Mouse (Mus musculus): ENCODE data around the gene Rnf41. TPM values are rescaled to one million over a fixed set of nuclear protein-coding genes. Genes with fewer than 3 reads are reported as not detected.

Rnf41 gene
- total RNA-seq, 2 experiments from 2014 or later = 67.2 to 72.0 TPM

GRCm38 (mm10) chr10:128382482-128382881 lies 29.0 kb upstream of the Rnf41 start:
- DNase-seq (ENCODE audit: low spot score in 2 of 2) = no peak

GRCm38 (mm10) chr10:128385902-128386301 lies 25.6 kb upstream of the Rnf41 start:
- DNase-seq (ENCODE audit: low spot score in 2 of 2) = no peak

GRCm38 (mm10) chr10:128388941-128389340 lies 22.5 kb upstream of the Rnf41 start:
- no peak for DNase-seq (ENCODE audit: low spot score in 2 of 2)

- no peak for DNase-seq (ENCODE audit: low spot score in 2 of 2)
Observed at GRCm38 (mm10) chr10:128389570-128389969, 21.9 kb upstream of the Rnf41 start.

- DNase-seq (ENCODE audit: low spot score in 2 of 2) = no peak
Observed at GRCm38 (mm10) chr10:128390366-128390765, 21.1 kb upstream of the Rnf41 start.

GRCm38 (mm10) chr10:128391850-128392249 lies 19.6 kb upstream of the Rnf41 start:
- DNase-seq (ENCODE audit: low spot score in 2 of 2) = no peak

GRCm38 (mm10) chr10:128396017-128396673 lies 15.3 kb upstream of the Rnf41 start:
- DNase-seq (ENCODE audit: low spot score in 2 of 2) = no peak

- no peak for DNase-seq (ENCODE audit: low spot score in 2 of 2)
Observed at GRCm38 (mm10) chr10:128396716-128397264, 14.7 kb upstream of the Rnf41 start.

- no peak for DNase-seq (ENCODE audit: low spot score in 2 of 2)
Observed at GRCm38 (mm10) chr10:128397466-128397865, 14.0 kb upstream of the Rnf41 start.

GRCm38 (mm10) chr10:128400338-128400737 lies 11.1 kb upstream of the Rnf41 start:
- no peak for DNase-seq (ENCODE audit: low spot score in 2 of 2)

GRCm38 (mm10) chr10:128401056-128401455 lies 10.4 kb upstream of the Rnf41 start, which contains the start of gene Slc39a5:
Gene Slc39a5, minus strand, starts transcription at chr10:128401229.
- no peak for DNase-seq (ENCODE audit: low spot score in 2 of 2)

GRCm38 (mm10) chr10:128401638-128402037 lies 9.8 kb upstream of the Rnf41 start:
- no peak for DNase-seq (ENCODE audit: low spot score in 2 of 2)

- DNase-seq (ENCODE audit: low spot score in 2 of 2) = no peak
Observed at GRCm38 (mm10) chr10:128403931-128404330, 7.5 kb upstream of the Rnf41 start.

- peak; percentile 55 to 63 for DNase-seq (ENCODE audit: low spot score in 2 of 2)
Observed at GRCm38 (mm10) chr10:128408591-128409535, 2.6 kb upstream of the Rnf41 start.

- peak; percentile 95 to 99 for DNase-seq (ENCODE audit: low spot score in 2 of 2)
Observed at GRCm38 (mm10) chr10:128409692-128410559, 1.5 kb upstream of the Rnf41 start.

GRCm38 (mm10) chr10:128410560-128410845 lies 954 bp upstream of the Rnf41 start:
- no peak for DNase-seq (ENCODE audit: low spot score in 2 of 2)

GRCm38 (mm10) chr10:128412055-128412381 lies 561 bp downstream of the Rnf41 start:
- no peak for DNase-seq (ENCODE audit: low spot score in 2 of 2)

GRCm38 (mm10) chr10:128412558-128412957 lies 1.1 kb downstream of the Rnf41 start:
- no peak for DNase-seq (ENCODE audit: low spot score in 2 of 2)

- no peak for DNase-seq (ENCODE audit: low spot score in 2 of 2)
Observed at GRCm38 (mm10) chr10:128413076-128413475, 1.6 kb downstream of the Rnf41 start.

- no peak for DNase-seq (ENCODE audit: low spot score in 2 of 2)
Observed at GRCm38 (mm10) chr10:128414848-128415247, 3.4 kb downstream of the Rnf41 start.

GRCm38 (mm10) chr10:128422426-128422825 lies 11.0 kb downstream of the Rnf41 start:
- DNase-seq (ENCODE audit: low spot score in 2 of 2) = no peak

Data from layer of hippocampus, postnatal 14 days (tissue).